Mouse (Mus musculus): ENCODE results near the gene Abhd15.

DNA sequence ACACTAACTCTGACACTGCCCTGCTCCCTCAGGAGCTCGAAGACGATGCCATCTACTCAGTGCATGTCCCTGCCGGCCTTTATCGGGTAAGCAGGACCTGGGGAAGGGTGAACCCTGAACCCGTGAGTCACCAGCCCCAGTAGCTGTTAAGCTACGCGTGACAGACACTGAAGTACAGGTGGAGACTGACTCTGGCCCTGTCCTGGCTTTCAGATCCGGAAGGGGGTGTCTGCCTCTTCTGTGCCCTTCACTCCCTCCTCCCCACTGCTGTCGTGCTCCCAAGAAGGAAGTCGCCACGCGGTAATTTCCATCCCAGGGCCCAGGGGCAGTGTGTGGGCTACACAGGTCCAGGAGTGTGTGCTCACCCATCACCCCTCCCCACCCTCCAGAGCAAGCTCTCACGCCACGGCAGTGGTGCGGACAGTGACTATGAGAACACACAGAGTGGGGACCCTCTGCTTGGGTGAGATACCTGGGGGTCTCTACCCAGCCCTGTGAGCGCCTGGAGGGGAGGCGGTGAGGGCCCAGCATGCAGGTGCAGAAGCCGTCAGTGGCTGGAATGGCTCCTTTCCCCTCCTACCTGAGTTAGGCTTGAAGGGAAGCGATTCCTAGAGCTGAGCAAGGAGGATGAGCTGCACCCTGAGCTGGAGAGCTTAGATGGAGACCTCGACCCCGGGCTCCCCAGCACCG is 9.5 kb upstream of the Abhd15 start:
- TF ChIP-seq CTCF (IDR thresholded peaks at IDR 0.05; ENCODE audit: insufficient read depth, low read length) (no peak), POLR2A (IDR thresholded peaks at IDR 0.05; ENCODE audit: borderline replicate concordance, extremely low read depth, low read depth, low read length) (no peak)

Measured in lung, adult 2 months (tissue).